Mouse (Mus musculus) liver, adult 2 months (tissue): ENCODE measurements at regions not wholly inside any gene's neighbourhood (a gene's known extent, or its start where the extent isn't known, plus 50 kb on each side); places are given as distances from the start of the nearest gene placed in this dataset.

Source experiments
- CTCF ChIP-seq: fragments of 200-500 bp; IDR thresholded peaks from 2 replicates; pipeline ENCODE4 v1.5.1; 2011; ENCODE audit warnings: low read depth, low read length, control low read depth
- POLR2A ChIP-seq: fragments of 200-500 bp; IDR thresholded peaks from 2 replicates; pipeline ENCODE4 v1.6.1; 2011; ENCODE audit warnings: low read length, control low read depth; ENCODE audit not compliant: insufficient read depth; ENCODE audit errors: extremely low read depth

DNA sequence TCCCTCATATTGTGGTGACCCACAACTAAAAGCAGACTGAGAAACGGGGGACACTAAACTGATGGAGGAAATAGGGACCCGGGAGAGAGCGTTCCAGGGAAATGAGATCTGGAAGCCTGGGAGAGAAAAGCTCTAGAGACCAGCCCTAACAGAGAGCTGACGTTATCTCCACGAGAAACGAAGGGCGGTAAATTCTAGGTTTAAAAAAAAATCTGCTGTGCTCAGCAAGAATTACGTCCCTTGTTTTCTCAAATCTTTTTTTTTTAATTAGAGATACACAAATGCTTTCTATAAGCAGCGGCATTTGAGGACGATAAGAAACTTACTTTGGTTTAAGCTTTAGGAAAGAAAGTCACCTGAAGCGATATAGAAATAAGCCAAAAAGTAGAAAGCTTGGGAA, 145.7 kb downstream of the Cand1 start:
- TF ChIP-seq CTCF (no peak), POLR2A (no peak)
